Mouse (Mus musculus) ES-Bruce4 (cell line): ENCODE measurements at regions not wholly inside any gene's neighbourhood (a gene's known extent, or its start where the extent isn't known, plus 50 kb on each side); places are given as distances from the start of the nearest gene placed in this dataset.

Experiments
- CTCF ChIP-seq: IDR thresholded peaks from one replicate; pipeline ENCODE4 v1.8.1; 2011; ENCODE audit warnings: low read depth, low read length
- EP300 ChIP-seq: IDR thresholded peaks from 2 replicates; pipeline ENCODE4 v1.6.1; 2011; ENCODE audit warnings: low read depth, low read length; ENCODE audit not compliant: insufficient read depth
- POLR2A ChIP-seq: IDR thresholded peaks from one replicate; pipeline ENCODE4 v1.8.1; 2011; ENCODE audit warnings: low read length; ENCODE audit not compliant: insufficient read depth

- no peak for TF ChIP-seq CTCF
- TF ChIP-seq EP300 = no peak
- no peak for TF ChIP-seq POLR2A
Measured at GRCm38 (mm10) chr12:15729696-15730095, 87.0 kb downstream of the Trib2 start.
